ENCODE assay signal across 13 mouse cellular contexts in the genomic region with DNA sequence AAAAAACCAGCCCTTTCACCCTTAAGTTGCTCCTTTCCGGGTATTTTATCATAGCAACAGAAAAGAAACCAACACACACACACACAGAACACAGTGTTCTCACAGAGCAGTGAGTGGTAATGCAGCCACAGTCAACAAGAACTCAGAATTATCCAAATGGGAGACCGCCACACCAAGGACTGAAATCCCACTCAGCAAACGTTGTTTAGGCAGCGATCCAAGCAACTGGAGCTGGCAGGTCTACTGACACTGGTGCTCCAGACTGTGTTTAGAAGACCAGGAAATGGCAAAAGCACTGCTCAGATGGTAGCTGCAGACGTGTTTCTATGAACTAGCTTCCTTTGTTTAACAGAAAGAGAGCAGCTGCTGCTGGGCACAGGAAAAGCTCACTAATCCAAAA. TPM values are rescaled to one million over a fixed set of nuclear protein-coding genes. Genes with fewer than 3 reads are reported as not detected.
DNase-seq lines count a peak whose midpoint lies in the region; ATAC-seq and TF ChIP-seq lines count a peak whose summit lies in the region.
"Had no signal": no experiment of that assay in that cellular context is flagged by ENCODE, and none has a peak within 500 bp of the region (broad histone marks: within the 10 kb centered on the region; RNA-seq: fewer than 3 reads in every experiment).

No protein-coding gene starts in this region.

- intact Hi-C loops in gastrocnemius, adult 2 months (cut with DNase I): no loop called here

- TF ChIP-seq CTCF in gastrocnemius, adult 2 months (IDR thresholded peaks at IDR 0.05): no peak

- no peak overlapping the region for H3K27ac ChIP-seq in embryonic facial prominence, embryonic 14.5 days (replicated peaks; ENCODE audit: low read depth, low read length)
- H3K27ac ChIP-seq in embryonic facial prominence, embryonic 10.5 days (replicated peaks): no peak overlapping the region
- H3K27ac ChIP-seq in midbrain, embryonic 12.5 days (replicated peaks): peak overlapping the region; percentile 16; the same call in 1 of the 2 replicates
- no peak overlapping the region; the same call in 1 of the 2 replicates for H3K27ac ChIP-seq in midbrain, embryonic 11.5 days (ENCODE audit: low read depth, low read length)
- peak overlapping the region; percentile 50 for H3K27ac ChIP-seq in lung, embryonic 16.5 days (ENCODE audit: low read length)
- no peak overlapping the region for H3K27ac ChIP-seq in gastrocnemius, adult 2 months
- H3K27ac ChIP-seq: heart, embryonic 15.5 days; hindbrain, embryonic 14.5 days; kidney, embryonic 15.5 days had no signal

- 66% methylated on average over 5 of the region's 5 CpGs for WGBS in embryonic facial prominence, embryonic 14.5 days
- WGBS in embryonic facial prominence, embryonic 10.5 days: 77% methylated on average over 5 of the region's 5 CpGs
- 73% methylated on average over 5 of the region's 5 CpGs for whole genome bisulfite sequencing in midbrain, embryonic 12.5 days
- 79% methylated on average over 5 of the region's 5 CpGs for WGBS in midbrain, embryonic 11.5 days
- WGBS in lung, embryonic 16.5 days: 49% methylated on average over 5 of the region's 5 CpGs

- H3K27me3 ChIP-seq in embryonic facial prominence, embryonic 14.5 days (replicated peaks; ENCODE audit: control insufficient read depth, insufficient read depth, low read length): no peaks in the 10 kb centered on the region
- H3K27me3 ChIP-seq in embryonic facial prominence, embryonic 10.5 days (replicated peaks; ENCODE audit: low read depth, poor library complexity, severe bottlenecking): no peaks in the 10 kb centered on the region
- no peaks in the 10 kb centered on the region for H3K27me3 ChIP-seq in midbrain, embryonic 12.5 days
- no peaks in the 10 kb centered on the region for H3K27me3 ChIP-seq in midbrain, embryonic 11.5 days (ENCODE audit: control insufficient read depth, insufficient read depth, low read length)
- H3K27me3 ChIP-seq in lung, embryonic 16.5 days (ENCODE audit: control insufficient read depth, insufficient read depth, low read depth, low read length): no peaks in the 10 kb centered on the region
- H3K27me3 ChIP-seq: heart, embryonic 15.5 days; kidney, embryonic 15.5 days had no signal

- no peak for ATAC-seq in embryonic facial prominence, embryonic 14.5 days (ENCODE audit: low read depth)
- ATAC-seq in midbrain, embryonic 12.5 days (ENCODE audit: low FRiP score, low read depth): peak; percentile 28; the same call in 1 of the 2 replicates
- no peak for ATAC-seq in midbrain, embryonic 11.5 days (ENCODE audit: low FRiP score)
- peak; percentile 52 for ATAC-seq in lung, embryonic 16.5 days (ENCODE audit: low read depth)

- no peak overlapping the region for H3K4me3 ChIP-seq in embryonic facial prominence, embryonic 14.5 days (ENCODE audit: low read depth, low read length)
- no peak overlapping the region for H3K4me3 ChIP-seq in embryonic facial prominence, embryonic 10.5 days
- no peak overlapping the region for H3K4me3 ChIP-seq in midbrain, embryonic 12.5 days
- no peak overlapping the region for H3K4me3 ChIP-seq in midbrain, embryonic 11.5 days (ENCODE audit: low read depth, low read length)
- no peak overlapping the region for H3K4me3 ChIP-seq in lung, embryonic 16.5 days (ENCODE audit: low read length)
- H3K4me3 ChIP-seq in gastrocnemius, adult 2 months: no peak overlapping the region
- H3K4me3 ChIP-seq: heart, embryonic 15.5 days; kidney, embryonic 15.5 days had no signal

- peaks cover 49% of the 10 kb centered on the region for H3K36me3 ChIP-seq in embryonic facial prominence, embryonic 14.5 days (ENCODE audit: control insufficient read depth, insufficient read depth, low read length)
- H3K36me3 ChIP-seq in embryonic facial prominence, embryonic 10.5 days (replicated peaks): peaks cover 59% of the 10 kb centered on the region
- H3K36me3 ChIP-seq in midbrain, embryonic 12.5 days: peaks cover 48% of the 10 kb centered on the region
- peaks cover 8% of the 10 kb centered on the region; the same call in 1 of the 2 replicates for H3K36me3 ChIP-seq in midbrain, embryonic 11.5 days (ENCODE audit: control insufficient read depth, insufficient read depth, low read length)
- peaks cover 4% of the 10 kb centered on the region for H3K36me3 ChIP-seq in lung, embryonic 16.5 days (ENCODE audit: control insufficient read depth, insufficient read depth, low read length)

- H3K9me3 ChIP-seq in embryonic facial prominence, embryonic 14.5 days (ENCODE audit: control insufficient read depth, low read length): no peaks in the 10 kb centered on the region
- H3K9me3 ChIP-seq in embryonic facial prominence, embryonic 10.5 days: no peaks in the 10 kb centered on the region
- no peaks in the 10 kb centered on the region for H3K9me3 ChIP-seq in midbrain, embryonic 12.5 days
- no peaks in the 10 kb centered on the region for H3K9me3 ChIP-seq in midbrain, embryonic 11.5 days (ENCODE audit: control insufficient read depth, low read length)
- H3K9me3 ChIP-seq in lung, embryonic 16.5 days (ENCODE audit: control insufficient read depth, low read length): no peaks in the 10 kb centered on the region
- H3K9me3 ChIP-seq: heart, embryonic 15.5 days; kidney, embryonic 15.5 days had no signal

- no peaks in the 10 kb centered on the region for H3K4me1 ChIP-seq in embryonic facial prominence, embryonic 14.5 days (ENCODE audit: control insufficient read depth, insufficient read depth, low read length)
- H3K4me1 ChIP-seq in embryonic facial prominence, embryonic 10.5 days: no peaks in the 10 kb centered on the region
- no peaks in the 10 kb centered on the region for H3K4me1 ChIP-seq in midbrain, embryonic 12.5 days
- no peaks in the 10 kb centered on the region for H3K4me1 ChIP-seq in midbrain, embryonic 11.5 days (ENCODE audit: control insufficient read depth, insufficient read depth, low read length)
- H3K4me1 ChIP-seq in lung, embryonic 16.5 days (replicated peaks; ENCODE audit: control insufficient read depth, insufficient read depth, low read length): no peaks in the 10 kb centered on the region
- H3K4me1 ChIP-seq: heart, embryonic 15.5 days; kidney, embryonic 15.5 days had no signal

- H3K9ac ChIP-seq in embryonic facial prominence, embryonic 14.5 days (ENCODE audit: low read depth, low read length): no peak overlapping the region
- no peak overlapping the region for H3K9ac ChIP-seq in midbrain, embryonic 12.5 days (replicated peaks)
- H3K9ac ChIP-seq in midbrain, embryonic 11.5 days (ENCODE audit: low read length): no peak overlapping the region
- no peak overlapping the region for H3K9ac ChIP-seq in lung, embryonic 16.5 days (ENCODE audit: low read length)
- H3K9ac ChIP-seq: heart, embryonic 15.5 days; hindbrain, embryonic 14.5 days; kidney, embryonic 15.5 days had no signal

- DNase-seq in embryonic facial prominence, embryonic 14.5 days (ENCODE audit: low spot score): peak; percentile 45
- no peak for DNase-seq in embryonic facial prominence, embryonic 10.5 days (ENCODE audit: low spot score)
- no peak for DNase-seq in midbrain, embryonic 11.5 days (ENCODE audit: low spot score, missing footprints)
- DNase-seq in kidney, adult 8-10 months: no peak
- DNase-seq in cerebellum, adult 18-20 months: no peak
- DNase-seq in gastrocnemius, adult 2 months: no peak
- DNase-seq: adrenal gland, postnatal 10 days; gastrocnemius, postnatal 14 days had no signal

- no peak overlapping the region for H3K4me2 ChIP-seq in embryonic facial prominence, embryonic 14.5 days (ENCODE audit: low read depth, low read length)
- H3K4me2 ChIP-seq in midbrain, embryonic 12.5 days (replicated peaks): no peak overlapping the region
- H3K4me2 ChIP-seq in midbrain, embryonic 11.5 days: no peak overlapping the region
- H3K4me2 ChIP-seq in lung, embryonic 16.5 days (ENCODE audit: low read depth, low read length): no peak overlapping the region
- H3K4me2 ChIP-seq: heart, embryonic 15.5 days; hindbrain, embryonic 14.5 days; kidney, embryonic 15.5 days had no signal

RNA-seq across cellular contexts. Expression of a gene that starts 16.7 kb away (rescaled TPM):
- 252 and 282 TPM in 2 replicates for polyA plus RNA-seq in embryonic facial prominence, embryonic 14.5 days (2014; fragmentation: Nextera tagmentation; extraction: Ambion mirVana)
- polyA plus RNA-seq in embryonic facial prominence, embryonic 10.5 days (2016; fragmentation: Nextera tagmentation; extraction: Ambion mirVana): 369 and 400 TPM in 2 replicates
- 414 and 419 TPM in 2 replicates for polyA plus RNA-seq in midbrain, embryonic 12.5 days (2016; fragmentation: Nextera tagmentation; extraction: Ambion mirVana)
- polyA plus RNA-seq in midbrain, embryonic 11.5 days (2014; fragmentation: Nextera tagmentation; extraction: Ambion mirVana): 445 and 473 TPM in 2 replicates
- 266 and 312 TPM in 2 replicates for polyA plus RNA-seq in lung, embryonic 16.5 days (2015; fragmentation: Nextera tagmentation; extraction: Ambion mirVana)
- 10 to 100 TPM; 49.4 TPM for total RNA-seq in gastrocnemius, adult 2 months (2021)

RNA-seq across cellular contexts. Expression of a gene that starts 26.8 kb away (rescaled TPM):
- 74.5 and 84.7 TPM in 2 replicates for polyA plus RNA-seq in embryonic facial prominence, embryonic 14.5 days (2014; fragmentation: Nextera tagmentation; extraction: Ambion mirVana)
- polyA plus RNA-seq in embryonic facial prominence, embryonic 10.5 days (2016; fragmentation: Nextera tagmentation; extraction: Ambion mirVana): 106 and 109 TPM in 2 replicates
- 78.7 and 79.7 TPM in 2 replicates for polyA plus RNA-seq in midbrain, embryonic 12.5 days (2016; fragmentation: Nextera tagmentation; extraction: Ambion mirVana)
- 104 and 107 TPM in 2 replicates for polyA plus RNA-seq in midbrain, embryonic 11.5 days (2014; fragmentation: Nextera tagmentation; extraction: Ambion mirVana)
- polyA plus RNA-seq in lung, embryonic 16.5 days (2015; fragmentation: Nextera tagmentation; extraction: Ambion mirVana): 62.6 and 67.3 TPM in 2 replicates
- total RNA-seq in gastrocnemius, adult 2 months (2021): 10 to 100 TPM; 16.1 to 21.3 TPM

Comparison
In these comparisons a context has a peak if more than half of its experiments do, and no peak if none do; other contexts are left out.
1. ATAC-seq: peak in midbrain, embryonic 12.5 days (single experiment) and lung, embryonic 16.5 days (single experiment); none in embryonic facial prominence, embryonic 14.5 days (single experiment) and midbrain, embryonic 11.5 days (single experiment).
2. H3K27ac ChIP-seq: peak in midbrain, embryonic 12.5 days (single experiment) and lung, embryonic 16.5 days (single experiment); none in embryonic facial prominence, embryonic 14.5 days (single experiment), embryonic facial prominence, embryonic 10.5 days (single experiment), midbrain, embryonic 11.5 days (single experiment) and gastrocnemius, adult 2 months (single experiment).